Mouse (Mus musculus): ENCODE results near the gene Acoxl. TPM values are rescaled to one million over a fixed set of nuclear protein-coding genes. Genes with fewer than 3 reads are reported as not detected.
"Not testable (repeated sequence)": the region's sequence is repeated elsewhere in the genome, so short reads cannot be mapped to it uniquely, and the experiment has no call there.

The Acoxl gene
- total RNA-seq, 2 experiments from 2014 or later: not detected

GRCm38 (mm10) chr2:128092451-128092850, 253.8 kb downstream of the Acoxl start:
- no peak for DNase-seq (ENCODE audit: low spot score in 2 of 2)
- intact Hi-C loops (cut with DNase I): no loop called here

GRCm38 (mm10) chr2:128094196-128094595, 255.5 kb downstream of the Acoxl start:
- intact Hi-C loops (cut with DNase I): no loop called here
- no peak for DNase-seq (ENCODE audit: low spot score in 2 of 2)

- DNase-seq (ENCODE audit: low spot score in 2 of 2): no peak
- intact Hi-C loops (cut with DNase I): no loop called here
These were observed 255.9 kb downstream of the Acoxl start for GRCm38 (mm10) chr2:128094602-128095001.

- intact Hi-C loops (cut with DNase I): no loop called here
- no peak for DNase-seq (ENCODE audit: low spot score in 2 of 2)
These were observed 256.6 kb downstream of the Acoxl start for GRCm38 (mm10) chr2:128095270-128095669.

- intact Hi-C loops (cut with DNase I): no loop called here
- DNase-seq (ENCODE audit: low spot score in 2 of 2): no peak
These were observed 257.4 kb downstream of the Acoxl start for GRCm38 (mm10) chr2:128096070-128096469.

GRCm38 (mm10) chr2:128098118-128098517, 259.4 kb downstream of the Acoxl start:
- intact Hi-C loops (cut with DNase I); DNase-seq (ENCODE audit: low spot score in 2 of 2): not testable (repeated sequence)

- intact Hi-C loops (cut with DNase I): no loop called here
- DNase-seq (ENCODE audit: low spot score in 2 of 2): no peak
These were observed 263.4 kb downstream of the Acoxl start for GRCm38 (mm10) chr2:128102086-128102485.

- DNase-seq (ENCODE audit: low spot score in 2 of 2): no peak
- intact Hi-C loops (cut with DNase I): no loop called here
These were observed 266.1 kb downstream of the Acoxl start for GRCm38 (mm10) chr2:128104815-128105214.

- intact Hi-C loops (cut with DNase I): no loop called here
These were observed 267.0 kb downstream of the Acoxl start for GRCm38 (mm10) chr2:128105651-128106050.

GRCm38 (mm10) chr2:128111537-128111936, 272.9 kb downstream of the Acoxl start:
- intact Hi-C loops (cut with DNase I): no loop called here

More at GRCm38 (mm10) chr2:128105651-128106050, 267.0 kb downstream of the Acoxl start:
- DNase-seq (ENCODE audit: low spot score in 2 of 2): no peak

GRCm38 (mm10) chr2:128114621-128115020, 275.9 kb downstream of the Acoxl start:
- DNase-seq (ENCODE audit: low spot score in 2 of 2): no peak
- intact Hi-C loops (cut with DNase I): no loop called here

More at GRCm38 (mm10) chr2:128111537-128111936, 272.9 kb downstream of the Acoxl start:
- DNase-seq (ENCODE audit: low spot score in 2 of 2): no peak

GRCm38 (mm10) chr2:128115579-128115978, 276.9 kb downstream of the Acoxl start:
- DNase-seq (ENCODE audit: low spot score in 2 of 2): no peak
- intact Hi-C loops (cut with DNase I): no loop called here

GRCm38 (mm10) chr2:128117605-128118004, 278.9 kb downstream of the Acoxl start:
- no peak for DNase-seq (ENCODE audit: low spot score in 2 of 2)
- intact Hi-C loops (cut with DNase I): no loop called here

GRCm38 (mm10) chr2:128118971-128119370, 280.3 kb downstream of the Acoxl start:
- DNase-seq (ENCODE audit: low spot score in 2 of 2): no peak
- intact Hi-C loops (cut with DNase I): no loop called here

- peak; percentile 65 to 70 for DNase-seq (ENCODE audit: low spot score in 2 of 2)
- intact Hi-C loops (cut with DNase I): loop anchor here (1.0 kb wide), 1 partner anchor 274 kb away; no protein-coding TSS in a partner anchor
These were observed 283.8 kb downstream of the Acoxl start for GRCm38 (mm10) chr2:128122491-128122890.

- no peak for DNase-seq (ENCODE audit: low spot score in 2 of 2)
- intact Hi-C loops (cut with DNase I): loop anchor here (1.0 kb wide), 1 partner anchor 273 kb away; no protein-coding TSS in a partner anchor
These were observed 284.5 kb downstream of the Acoxl start for GRCm38 (mm10) chr2:128122891-128123771.

- intact Hi-C loops (cut with DNase I): loop anchor here (2.0 kb wide), 1 partner anchor 235 kb away; no protein-coding TSS in a partner anchor
- DNase-seq (ENCODE audit: low spot score in 2 of 2): no peak
These were observed 285.4 kb downstream of the Acoxl start for GRCm38 (mm10) chr2:128123921-128124683.

GRCm38 (mm10) chr2:128124693-128125092, 286.0 kb downstream of the Acoxl start:
- no peak for DNase-seq (ENCODE audit: low spot score in 2 of 2)
- intact Hi-C loops (cut with DNase I): loop anchor here (2.0 to 5.0 kb wide), 2 partner anchors 236 to 448 kb away; no protein-coding TSS in a partner anchor

GRCm38 (mm10) chr2:128125635-128126470, 287.2 kb downstream of the Acoxl start, which contains the start of gene Bcl2l11:
TSS of gene Bcl2l11 (plus strand) at chr2:128126038.
- intact Hi-C loops (cut with DNase I): loop anchor here (2.0 to 5.0 kb wide), 2 partner anchors 237 to 446 kb away; no protein-coding TSS in a partner anchor
- DNase-seq (ENCODE audit: low spot score in 2 of 2): peak; percentile 88 to 90
